Mouse (Mus musculus) heart, embryonic 16.5 days (tissue): Measurements from ENCODE around the gene Magi2. TPM values are rescaled to one million over a fixed set of nuclear protein-coding genes. Genes with fewer than 3 reads are reported as not detected.

Experiments
- ATAC-seq: fragments of 200-750 bp; cut with Nextera tagmentation; replicated peaks from 2 replicates; pipeline ENCODE4 v1.8.0; 2017; ENCODE audit warnings: moderate number of reproducible peaks; ENCODE audit not compliant: insufficient read depth, low FRiP score; ENCODE audit errors: extremely low read depth
- H3K27ac ChIP-seq: fragments of 300-500 bp; sonication (generic); 2 replicates; pipeline ENCODE4 v1.5.1; 2014; ENCODE audit warnings: mild to moderate bottlenecking, low read length, control low read depth, moderate library complexity
- H3K27me3 ChIP-seq: fragments of 300-500 bp; sonication (generic); 2 replicates; pipeline ENCODE4 v1.6.1; 2014; ENCODE audit warnings: low read length, mixed read lengths; ENCODE audit not compliant: control insufficient read depth, insufficient read depth
- H3K36me3 ChIP-seq: fragments of 300-500 bp; sonication (generic); 2 replicates; pipeline ENCODE4 v1.6.1; 2014; ENCODE audit not compliant: control insufficient read depth, insufficient read depth
- H3K4me1 ChIP-seq: fragments of 300-500 bp; sonication (generic); 2 replicates; pipeline ENCODE4 v1.6.1; 2014; ENCODE audit warnings: low read length, mixed read lengths; ENCODE audit not compliant: control insufficient read depth, insufficient read depth
- H3K4me2 ChIP-seq: fragments of 300-500 bp; sonication (generic); 2 replicates; pipeline ENCODE4 v1.6.1; 2014; ENCODE audit warnings: low read depth, mild to moderate bottlenecking, control low read depth, low read length
- H3K4me3 ChIP-seq: fragments of 300-500 bp; sonication (generic); 2 replicates; pipeline ENCODE4 v1.5.1; 2014; ENCODE audit warnings: mild to moderate bottlenecking, control low read depth, low read length
- H3K9ac ChIP-seq: fragments of 300-500 bp; sonication (generic); 2 replicates; pipeline ENCODE4 v1.6.1; 2014; ENCODE audit warnings: low read length, control low read depth
- H3K9me3 ChIP-seq: fragments of 300-500 bp; sonication (generic); replicated peaks from 2 replicates; pipeline ENCODE4 v1.6.1; 2016; ENCODE audit warnings: low read length; ENCODE audit not compliant: control insufficient read depth
- WGBS: fragments of 180-500 bp; shearing (Covaris S2); extraction: QIAGEN DNeasy Blood & Tissue Kit; methylation state at CpG from one replicate; pipeline ENCODE4 v1.1.7; 2014; 5-methylcytosine and 5-hydroxymethylcytosine counted together
- polyA plus RNA-seq: library from polyadenylated mRNA; unstranded; fragments of >200 nt; fragmentation: Nextera tagmentation; extraction: Ambion mirVana; gene quantifications from 2 replicates; pipeline ENCODE4 v1.2.1, GENCODE M21; 2015

Gene Magi2
- polyA plus RNA-seq, 1 experiment from 2014 or later = 3.3 TPM

- no peak overlapping the region for H3K4me2 ChIP-seq
- H3K36me3 ChIP-seq = no peaks in the 10 kb centered on the region
- no peaks in the 10 kb centered on the region for H3K27me3 ChIP-seq
- no peaks in the 10 kb centered on the region for H3K9me3 ChIP-seq
- 86% methylated on average over 8 of the region's 8 CpGs for WGBS
- no peak overlapping the region for H3K9ac ChIP-seq
- no peak for ATAC-seq
- H3K4me1 ChIP-seq = no peaks in the 10 kb centered on the region
- no peak overlapping the region for H3K4me3 ChIP-seq
- H3K27ac ChIP-seq = no peak overlapping the region
Measured at GRCm38 (mm10) chr5:20748856-20749255, 1522.0 kb downstream of the Magi2 start.

DNA sequence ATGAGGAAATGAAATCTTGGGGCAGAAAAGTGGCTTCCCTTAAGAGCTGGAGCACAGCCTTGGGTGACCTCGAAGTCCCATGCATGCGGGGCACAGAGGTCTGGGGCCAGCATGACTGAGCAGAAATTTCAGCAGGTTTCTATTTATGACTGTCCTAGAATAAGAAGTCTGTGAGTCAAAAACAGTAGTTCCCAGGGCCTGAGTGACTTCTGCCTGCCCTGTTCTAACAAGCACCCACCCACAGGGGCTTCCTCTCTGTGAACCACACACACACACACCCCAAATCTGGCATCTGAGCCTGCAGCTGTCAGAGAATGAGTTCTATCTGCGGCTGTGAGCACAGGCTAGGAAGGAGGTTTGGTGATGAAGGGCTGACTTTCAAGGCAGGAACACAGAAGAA, 1522.7 kb downstream of the Magi2 start:
- Histone ChIP-seq H3K4me1 (no peaks in the 10 kb centered on the region), H3K4me2 (no peak overlapping the region), H3K9ac (no peak overlapping the region), H3K9me3 (no peaks in the 10 kb centered on the region), H3K36me3 (no peaks in the 10 kb centered on the region), H3K4me3 (no peak overlapping the region), H3K27me3 (no peaks in the 10 kb centered on the region), H3K27ac (no peak overlapping the region)
- WGBS = 75% methylated on average over 3 of the region's 3 CpGs
- ATAC-seq = no peak

DNA sequence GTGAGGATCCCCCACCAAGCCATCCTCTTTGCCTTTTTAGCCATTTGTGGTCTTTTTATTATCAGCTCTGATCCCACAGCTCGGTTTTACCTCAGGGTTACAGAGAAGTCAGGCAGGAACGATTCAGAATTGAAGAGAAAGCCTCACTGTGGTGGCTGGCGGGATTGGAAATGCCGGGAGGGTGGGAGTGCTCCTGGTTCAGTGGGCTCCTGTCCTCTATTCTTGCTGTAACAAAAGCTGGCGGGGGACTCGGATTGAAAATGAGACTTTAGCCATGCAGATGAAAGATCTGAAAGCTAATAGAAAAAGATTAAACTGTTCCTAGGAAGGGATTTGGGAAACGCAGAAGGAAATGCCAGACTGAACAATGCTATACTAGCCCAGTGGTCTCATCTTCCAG, 1524.2 kb downstream of the Magi2 start:
- Histone ChIP-seq H3K4me2 (no peak overlapping the region), H3K27me3 (no peaks in the 10 kb centered on the region), H3K4me3 (no peak overlapping the region), H3K9ac (no peak overlapping the region), H3K4me1 (no peaks in the 10 kb centered on the region), H3K27ac (no peak overlapping the region), H3K36me3 (no peaks in the 10 kb centered on the region), H3K9me3 (no peaks in the 10 kb centered on the region)
- 81% methylated on average over 7 of the region's 7 CpGs for WGBS
- no peak for ATAC-seq

GRCm38 (mm10) chr5:20751696-20752095, 1524.9 kb downstream of the Magi2 start:
- H3K27me3 ChIP-seq = no peaks in the 10 kb centered on the region
- H3K9me3 ChIP-seq = no peaks in the 10 kb centered on the region
- H3K4me2 ChIP-seq = no peak overlapping the region
- H3K36me3 ChIP-seq = no peaks in the 10 kb centered on the region
- no peaks in the 10 kb centered on the region for H3K4me1 ChIP-seq
- H3K27ac ChIP-seq = no peak overlapping the region
- WGBS = 65% methylated on average over 7 of the region's 7 CpGs
- no peak overlapping the region for H3K4me3 ChIP-seq
- H3K9ac ChIP-seq = no peak overlapping the region
- ATAC-seq = peak; percentile 20; the same call in 1 of the 2 replicates

DNA sequence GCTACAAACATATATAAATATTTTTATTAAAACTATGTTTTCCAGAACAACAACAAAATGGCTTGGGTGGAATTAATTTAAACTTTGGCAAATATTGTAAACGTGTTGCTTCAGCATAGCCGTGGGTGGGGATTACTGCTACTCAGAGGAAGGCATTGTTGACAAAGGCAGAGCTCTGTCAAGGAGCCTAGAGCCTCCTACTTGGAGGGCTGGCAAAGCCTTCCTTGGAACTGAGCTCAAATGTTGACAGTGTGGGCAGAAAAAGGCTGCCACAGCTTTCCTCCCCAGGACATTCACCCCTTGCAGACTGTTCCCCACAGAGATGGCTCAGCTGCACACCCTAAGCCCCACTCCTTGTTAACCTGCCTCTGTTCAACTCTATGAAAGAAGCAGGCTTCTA, 1526.3 kb downstream of the Magi2 start:
- H3K36me3 ChIP-seq = no peaks in the 10 kb centered on the region
- H3K9me3 ChIP-seq = no peaks in the 10 kb centered on the region
- no peaks in the 10 kb centered on the region for H3K27me3 ChIP-seq
- no peak for ATAC-seq
- H3K4me1 ChIP-seq = no peaks in the 10 kb centered on the region
- H3K9ac ChIP-seq = no peak overlapping the region
- 49% methylated on average over 2 of the region's 2 CpGs for WGBS
- no peak overlapping the region for H3K27ac ChIP-seq
- no peak overlapping the region for H3K4me2 ChIP-seq
- H3K4me3 ChIP-seq = no peak overlapping the region

- Histone ChIP-seq H3K27me3 (no peaks in the 10 kb centered on the region), H3K4me2 (no peak overlapping the region), H3K9ac (no peak overlapping the region), H3K4me1 (no peaks in the 10 kb centered on the region), H3K36me3 (no peaks in the 10 kb centered on the region), H3K9me3 (no peaks in the 10 kb centered on the region), H3K4me3 (no peak overlapping the region), H3K27ac (no peak overlapping the region)
- 75% methylated on average over 5 of the region's 5 CpGs for WGBS
- no peak for ATAC-seq
Measured at GRCm38 (mm10) chr5:20753963-20754362, 1527.1 kb downstream of the Magi2 start.
